Mouse (Mus musculus): ENCODE measurements around the gene Trim75.

Trim75 gene

DNA sequence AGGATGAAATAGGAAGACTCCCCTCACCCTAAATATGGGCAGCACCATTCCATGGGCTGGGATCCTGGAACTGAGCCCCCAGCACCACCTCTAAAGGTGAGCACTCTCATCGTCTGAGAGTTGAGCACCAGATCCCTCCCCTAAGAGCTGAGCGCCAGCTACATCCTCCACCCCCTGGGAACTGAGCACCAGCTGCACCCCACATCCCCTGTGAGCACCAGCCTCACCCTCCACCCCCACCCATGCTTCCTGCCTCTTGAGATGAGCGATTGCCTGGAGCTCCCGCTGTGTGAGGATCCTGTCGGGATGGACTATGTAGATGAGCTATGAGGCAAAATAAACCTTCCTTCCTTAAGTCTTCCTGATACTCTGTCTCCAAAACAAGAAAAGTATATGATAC, 44.7 kb downstream of the Trim75 start:
- DNase-seq = no peak

DNA sequence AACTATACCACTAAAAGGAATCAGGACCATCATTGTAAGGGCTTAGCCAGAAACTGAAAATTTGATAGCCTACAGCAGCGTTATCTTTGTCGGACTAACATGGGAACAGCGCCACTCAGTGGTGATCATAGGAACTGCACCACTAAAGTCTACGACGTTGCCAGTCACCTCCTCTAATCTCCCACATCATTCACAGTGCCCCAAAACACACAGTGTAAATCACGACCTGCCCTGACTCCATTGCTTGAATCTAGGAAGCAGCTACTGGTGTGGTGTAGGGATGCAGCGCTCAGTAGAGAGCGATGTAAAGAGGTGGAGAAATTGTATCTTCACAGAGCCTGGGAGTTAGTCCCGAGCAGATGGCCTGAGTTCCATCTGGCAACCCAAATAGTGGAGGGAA, 46.1 kb downstream of the Trim75 start:
- DNase-seq = peak; percentile 83

DNA sequence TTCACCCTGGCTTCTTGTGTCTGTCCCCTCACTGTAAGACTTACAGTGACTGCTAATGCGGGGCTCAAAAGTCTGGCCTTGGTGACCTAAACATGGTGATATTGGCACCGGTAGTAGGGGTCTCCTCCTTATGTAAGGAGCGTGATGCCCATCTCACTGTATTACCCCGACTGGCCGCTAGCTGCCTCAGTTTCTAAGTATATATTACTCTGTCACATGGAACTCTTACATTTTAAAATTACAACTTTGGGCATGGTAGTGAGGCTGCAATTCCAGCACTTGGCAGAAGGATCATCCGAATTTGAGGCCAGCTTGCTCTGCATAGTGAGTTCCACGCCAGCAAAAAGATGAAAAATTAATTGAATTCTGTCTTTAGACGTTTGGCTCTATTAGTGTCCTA, 46.6 kb downstream of the Trim75 start:
- DNase-seq = no peak

DNA sequence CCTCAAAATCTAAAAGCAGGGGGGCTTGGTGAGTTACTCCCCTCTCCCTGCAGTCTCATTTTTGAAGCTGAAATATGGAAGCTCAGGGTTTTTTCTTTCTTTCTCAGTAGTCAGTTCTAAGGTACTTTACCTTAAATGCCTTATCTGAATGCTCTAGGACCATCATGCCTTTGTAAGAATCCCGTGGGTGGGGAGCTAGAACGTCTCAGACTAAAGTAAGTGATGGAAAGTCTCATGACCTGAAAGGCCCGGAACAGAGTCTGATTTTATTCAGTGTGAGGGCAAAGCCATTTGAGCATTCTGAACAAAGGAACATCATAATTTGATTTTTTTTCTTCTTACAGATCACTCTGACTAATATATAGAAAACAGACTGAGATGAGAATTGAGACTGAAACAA, 52.6 kb downstream of the Trim75 start:
- DNase-seq = no peak

Data from cerebellum, adult 8-10 months (tissue).